Mouse (Mus musculus) lung, adult 2 months (tissue): ENCODE data around the gene Tas2r124. TPM values are rescaled to one million over a fixed set of nuclear protein-coding genes. Genes with fewer than 3 reads are reported as not detected.

ENCODE experiments used
- DNase-seq: peaks from one replicate; pipeline ENCODE4 v3.0.0; 2022
- H3K4me1 ChIP-seq: fragments of 200-500 bp; 2 replicates; pipeline ENCODE4 v1.6.1; 2011; ENCODE audit warnings: low read length; ENCODE audit not compliant: control insufficient read depth, insufficient read depth
- H3K4me3 ChIP-seq: fragments of 200-500 bp; replicated peaks from 2 replicates; pipeline ENCODE3; 2011; ENCODE audit warnings: low read depth, mild to moderate bottlenecking, control low read depth, low read length; ENCODE audit errors: extremely low read depth
- CTCF ChIP-seq: fragments of 200-500 bp; IDR thresholded peaks from 2 replicates; pipeline ENCODE4 v1.5.1; 2011; ENCODE audit warnings: mild to moderate bottlenecking, low read length, control low read depth; ENCODE audit not compliant: insufficient read depth
- POLR2A ChIP-seq: fragments of 200-500 bp; IDR thresholded peaks from 2 replicates; pipeline ENCODE4 v1.6.1; 2011; ENCODE audit warnings: low read depth, mild to moderate bottlenecking, control low read depth, low read length, borderline replicate concordance; ENCODE audit errors: extremely low read depth
- WGBS: fragments of 180-500 bp; shearing (Covaris S2); methylation state at CpG from one replicate; pipeline ENCODE4 v1.1.7; 2018; 5-methylcytosine and 5-hydroxymethylcytosine counted together
- polyA plus RNA-seq: library from polyadenylated mRNA; depleted of rRNA; stranded (reverse); fragments of >200 nt; gene quantifications from 2 replicates; pipeline ENCODE4 v1.2.3, GENCODE M21; 2012; rRNA removed

Tas2r124 gene
- not detected in 2 replicates for polyA plus RNA-seq

DNA sequence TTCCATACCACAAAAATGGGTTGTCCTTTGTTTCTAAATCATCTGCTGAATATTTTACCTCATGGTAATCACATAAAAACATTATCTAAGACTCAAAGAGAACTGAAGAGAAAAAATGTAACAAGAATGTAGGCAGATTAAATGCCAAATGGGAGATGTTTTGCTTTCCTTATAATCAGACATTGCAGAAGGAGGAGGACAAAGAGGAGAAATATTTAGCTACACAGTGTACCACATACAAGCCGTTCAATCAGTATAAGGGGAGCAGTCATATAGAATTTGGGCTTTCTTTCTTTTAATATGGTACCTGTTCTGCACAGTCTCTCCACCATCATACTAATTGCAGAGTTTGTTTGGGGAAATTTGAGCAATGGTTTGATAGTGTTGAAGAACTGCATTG, at the start of gene Tas2r124:
TSS of gene Tas2r124 (plus strand) at position 301 of the 400 bp plus-strand sequence.
- H3K4me3 ChIP-seq: no peak within 1 kb of the TSS
- H3K4me1 ChIP-seq: no peaks in the 10 kb centered on the region
- 73% methylated on average over 1 of the region's 1 CpGs for WGBS
- DNase-seq: no peak
- TF ChIP-seq POLR2A (no peak), CTCF (no peak)

DNA sequence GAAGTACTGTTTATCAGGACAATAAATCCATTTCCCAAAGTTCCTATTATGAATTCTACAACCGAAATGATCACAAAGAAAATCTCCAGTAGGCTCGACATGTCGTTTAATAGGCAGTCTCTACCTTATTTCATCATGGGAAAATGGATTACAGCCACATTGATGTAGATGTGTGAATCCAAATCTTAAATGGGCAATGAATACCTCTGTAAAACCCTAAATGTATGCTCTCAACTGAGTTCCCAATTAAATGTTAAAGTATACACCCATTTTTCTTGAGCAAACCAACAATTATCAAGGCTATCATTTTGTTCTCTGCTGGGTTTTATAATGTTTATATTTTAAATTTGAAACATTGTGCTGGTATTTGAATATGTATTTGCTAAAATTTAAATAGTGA, 42.7 kb upstream of the Tas2r124 start, which contains the start of gene Tas2r122:
TSS of gene Tas2r122 (minus strand) at position 101 of the 400 bp plus-strand sequence.
- TF ChIP-seq POLR2A: no peak
- TF ChIP-seq CTCF: no peak
- no peaks in the 10 kb centered on the region for H3K4me1 ChIP-seq
- H3K4me3 ChIP-seq: no peak within 1 kb of the TSS
- DNase-seq: no peak
- WGBS: 75% methylated on average over 3 of the region's 3 CpGs

DNA sequence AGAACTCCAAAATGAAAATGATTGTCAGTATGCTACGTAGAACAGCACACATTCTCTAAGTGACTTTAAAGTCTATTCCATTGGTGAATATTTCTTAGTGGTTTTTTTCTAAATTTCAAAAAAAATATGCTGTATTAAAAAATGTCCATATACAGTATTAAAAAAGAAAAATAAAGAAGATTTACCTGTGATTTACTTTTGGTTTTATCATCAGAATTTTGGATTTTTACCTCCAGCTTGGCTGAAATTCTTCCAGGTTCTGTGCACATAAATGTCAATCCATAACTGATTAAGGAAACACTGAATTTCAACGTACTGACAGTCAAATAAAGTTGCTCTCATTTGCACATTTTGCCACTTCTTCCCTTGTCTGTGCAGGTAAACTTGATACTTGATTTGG, 16.6 kb upstream of the Tas2r124 start, which contains the start of gene Tas2r115:
TSS of gene Tas2r115 (minus strand) at position 101 of the 400 bp plus-strand sequence.
- Histone ChIP-seq H3K4me3 (no peak within 1 kb of the TSS), H3K4me1 (no peaks in the 10 kb centered on the region)
- no peak for DNase-seq
- no peak for TF ChIP-seq POLR2A
- TF ChIP-seq CTCF: no peak
- WGBS: 60% methylated on average over 2 of the region's 2 CpGs

DNA sequence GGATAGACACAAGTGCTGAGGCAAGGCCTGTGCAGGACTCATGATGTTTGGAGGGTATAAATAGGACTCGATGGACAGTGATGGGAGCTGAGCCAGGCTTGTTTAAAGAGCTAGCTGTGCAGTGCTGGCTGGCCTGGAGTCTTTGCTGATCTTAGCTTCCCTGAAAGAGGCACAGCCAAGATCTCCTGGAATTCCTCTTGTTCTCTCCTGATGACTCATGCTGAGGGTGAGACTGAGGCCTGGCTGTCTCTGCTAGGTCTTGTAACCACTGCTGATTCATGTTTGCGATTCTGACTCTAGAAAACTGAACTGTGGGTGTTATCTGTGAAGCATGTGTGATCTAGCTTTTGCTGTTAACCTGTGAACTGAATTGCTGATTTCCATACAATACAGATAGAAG, 4.3 kb upstream of the Tas2r124 start:
- Histone ChIP-seq H3K4me3 (no peak overlapping the region), H3K4me1 (no peaks in the 10 kb centered on the region)
- 73% methylated on average over 2 of the region's 2 CpGs for WGBS
- TF ChIP-seq CTCF (no peak), POLR2A (no peak)
- no peak for DNase-seq

DNA sequence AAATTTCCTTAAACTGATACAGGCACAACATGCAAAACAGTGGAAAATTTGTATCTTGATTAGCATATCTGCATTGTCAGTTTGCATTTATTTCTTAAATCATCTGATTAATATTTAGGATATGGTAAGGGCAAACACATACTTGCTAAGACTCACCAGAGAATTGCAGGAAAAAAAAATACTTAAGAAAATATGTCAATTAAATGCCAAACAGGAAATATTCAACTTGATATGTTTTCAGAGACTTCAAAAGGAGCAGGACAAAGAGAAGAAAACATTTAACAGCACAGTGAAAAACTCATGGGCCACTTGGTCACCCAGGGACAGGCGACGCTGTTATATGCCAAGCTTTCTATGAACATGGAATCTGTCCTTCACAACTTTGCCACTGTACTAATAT, 7.3 kb downstream of the Tas2r124 start, which contains the start of gene Tas2r102:
TSS of gene Tas2r102 (plus strand) at position 301 of the 400 bp plus-strand sequence.
- WGBS: 92% methylated on average over 2 of the region's 2 CpGs
- no peak for DNase-seq
- Histone ChIP-seq H3K4me1 (no peaks in the 10 kb centered on the region), H3K4me3 (no peak within 1 kb of the TSS)
- TF ChIP-seq POLR2A (no peak), CTCF (no peak)

DNA sequence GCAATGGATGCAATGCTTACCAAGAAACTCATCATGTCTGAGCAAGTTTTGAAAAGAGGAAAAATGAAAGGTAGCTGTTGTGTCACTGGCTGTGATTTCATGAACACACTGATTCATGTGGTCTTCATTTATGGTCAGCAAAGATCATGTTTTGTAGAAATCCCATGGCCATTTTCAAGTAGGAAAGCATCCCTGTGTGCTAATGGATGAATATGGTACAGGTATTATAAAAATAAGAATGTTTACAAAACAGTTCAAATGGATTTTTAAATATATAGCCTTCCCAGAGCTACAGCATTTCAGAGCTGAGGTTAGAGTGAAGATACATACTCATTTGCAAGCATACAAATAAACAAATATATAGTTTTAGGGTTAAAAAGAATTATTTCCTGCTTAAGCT, 23.5 kb downstream of the Tas2r124 start, which contains the start of gene Tas2r136:
TSS of gene Tas2r136 (minus strand) at position 101 of the 400 bp plus-strand sequence.
- no peaks in the 10 kb centered on the region for H3K4me1 ChIP-seq
- TF ChIP-seq CTCF (no peak), POLR2A (no peak)
- H3K4me3 ChIP-seq: no peak within 1 kb of the TSS
- DNase-seq: no peak

DNA sequence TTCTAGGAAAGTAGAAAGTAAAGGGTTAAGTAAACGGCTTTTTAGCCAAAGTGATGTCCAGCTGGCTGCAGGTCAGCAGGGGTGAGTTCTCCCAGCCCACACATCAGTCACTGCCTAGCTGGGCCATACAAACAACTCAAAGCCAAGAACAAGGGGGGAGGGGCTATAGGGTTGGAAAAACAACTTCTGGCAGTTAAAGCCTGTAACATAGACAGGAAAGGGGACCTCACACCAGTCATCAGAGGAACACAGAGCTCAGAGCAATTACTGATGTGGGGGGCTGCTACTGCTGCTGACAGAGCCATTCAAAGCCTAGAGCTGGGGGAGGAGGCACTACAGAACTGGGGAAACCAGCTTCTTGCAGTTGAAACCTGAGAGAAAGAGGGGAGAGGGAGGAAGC, 40.9 kb downstream of the Tas2r124 start:
- TF ChIP-seq POLR2A: no peak
- TF ChIP-seq CTCF: no peak
- no peak overlapping the region for H3K4me3 ChIP-seq
- no peak for DNase-seq
- H3K4me1 ChIP-seq: no peaks in the 10 kb centered on the region
- WGBS: 11% methylated on average over 1 of the region's 1 CpGs

DNA sequence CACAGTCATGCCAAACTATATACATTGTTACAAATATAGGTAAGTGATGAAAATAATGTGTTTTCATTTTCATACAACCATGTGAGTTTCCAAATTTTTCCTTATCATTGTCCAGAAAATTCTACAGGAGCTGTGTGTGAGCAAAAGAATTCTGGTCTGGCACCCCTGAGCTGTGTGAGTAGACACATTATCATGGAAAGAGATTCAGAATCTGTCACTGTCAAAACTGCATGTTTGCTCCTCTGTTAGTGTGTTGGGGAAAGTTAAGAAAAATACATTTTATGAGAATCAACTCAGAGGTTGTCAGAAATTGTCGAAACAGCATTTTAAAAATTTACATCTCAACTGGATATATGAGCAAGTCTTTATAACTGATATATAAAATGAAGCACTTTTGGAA, 48.0 kb downstream of the Tas2r124 start, which contains the start of gene Tas2r117:
TSS of gene Tas2r117 (plus strand) at position 301 of the 400 bp plus-strand sequence.
- TF ChIP-seq POLR2A (no peak), CTCF (no peak)
- WGBS: 65% methylated on average over 1 of the region's 1 CpGs
- Histone ChIP-seq H3K4me3 (no peak within 1 kb of the TSS), H3K4me1 (no peaks in the 10 kb centered on the region)
- no peak for DNase-seq

Other genes starting within 250 kb of the Tas2r124 start
- not detected in 2 replicates for gene Prh1, start 184.9 kb upstream of the Tas2r124 start, polyA plus RNA-seq
- not detected in 2 replicates for gene Prp2, start 158.8 kb upstream of the Tas2r124 start, polyA plus RNA-seq
- gene A630073D07Rik, start 103.2 kb upstream of the Tas2r124 start, polyA plus RNA-seq: not detected in 2 replicates
- not detected in 2 replicates for gene Tas2r120, start 97.8 kb upstream of the Tas2r124 start, polyA plus RNA-seq
- not detected in 2 replicates for gene Tas2r121, start 53.7 kb upstream of the Tas2r124 start, polyA plus RNA-seq
- not detected in 2 replicates for gene Tas2r122, start 42.8 kb upstream of the Tas2r124 start, polyA plus RNA-seq
- not detected in 2 replicates for gene Tas2r115, start 16.7 kb upstream of the Tas2r124 start, polyA plus RNA-seq
- not detected in 2 replicates for gene Tas2r102, start 7.4 kb downstream of the Tas2r124 start, polyA plus RNA-seq
- gene Tas2r136, start 23.4 kb downstream of the Tas2r124 start, polyA plus RNA-seq: not detected in 2 replicates
- not detected in 2 replicates for gene Tas2r117, start 48.1 kb downstream of the Tas2r124 start, polyA plus RNA-seq
- gene Tas2r123, start 92.4 kb downstream of the Tas2r124 start, polyA plus RNA-seq: not detected in 2 replicates
- not detected in 2 replicates for gene Tas2r116, start 100.7 kb downstream of the Tas2r124 start, polyA plus RNA-seq
- gene Tas2r110, start 113.3 kb downstream of the Tas2r124 start, polyA plus RNA-seq: not detected in 2 replicates
- gene Tas2r113, start 138.3 kb downstream of the Tas2r124 start, polyA plus RNA-seq: not detected in 2 replicates
- gene Tas2r125, start 154.9 kb downstream of the Tas2r124 start, polyA plus RNA-seq: not detected in 2 replicates
- not detected in 2 replicates for gene Tas2r129, start 196.4 kb downstream of the Tas2r124 start, polyA plus RNA-seq
- gene Tas2r131, start 203.2 kb downstream of the Tas2r124 start, polyA plus RNA-seq: not detected in 2 replicates
- not detected in 2 replicates for gene Tas2r109, start 226.2 kb downstream of the Tas2r124 start, polyA plus RNA-seq